Mouse (Mus musculus) cerebellum, postnatal 10 days (tissue): ENCODE measurements around the gene Qsox1.
A peak's percentile ranks its signal among the peaks of the same experiment; 100 is the strongest.

Experiments used
- DNase-seq, 2 experiments: peaks; one replicate each; pipeline ENCODE4 v3.0.0; 2021; ENCODE audit warnings: mixed read lengths in 2 of 2

Gene Qsox1

GRCm38 (mm10) chr1:155742411-155743363 is 70.0 kb downstream of the Qsox1 start:
- DNase-seq: peak; percentile 50 to 52

GRCm38 (mm10) chr1:155741988-155742387 is 70.7 kb downstream of the Qsox1 start:
- DNase-seq: peak; percentile 33 to 42

GRCm38 (mm10) chr1:155741378-155741945 is 71.2 kb downstream of the Qsox1 start:
- no peak for DNase-seq

- peak in 1 of 2 experiments; percentile 35 for DNase-seq
These were observed 71.9 kb downstream of the Qsox1 start for GRCm38 (mm10) chr1:155740622-155741377.

- DNase-seq: no peak
These were observed 74.8 kb downstream of the Qsox1 start for GRCm38 (mm10) chr1:155737809-155738383.

GRCm38 (mm10) chr1:155737017-155737808 is 75.5 kb downstream of the Qsox1 start:
- peak in 1 of 2 experiments; percentile 40 for DNase-seq

GRCm38 (mm10) chr1:155736096-155736825 is 76.4 kb downstream of the Qsox1 start:
- DNase-seq: no peak

GRCm38 (mm10) chr1:155731156-155731555 is 81.5 kb downstream of the Qsox1 start:
- DNase-seq: no peak

- DNase-seq: no peak
These were observed 83.4 kb downstream of the Qsox1 start for GRCm38 (mm10) chr1:155729113-155729795.

GRCm38 (mm10) chr1:155727830-155728229 is 84.9 kb downstream of the Qsox1 start:
- DNase-seq: no peak
